Mouse (Mus musculus): Measurements from ENCODE around the gene Nav2. TPM values are rescaled to one million over a fixed set of nuclear protein-coding genes. Genes with fewer than 3 reads are reported as not detected.

The Nav2 gene
- polyA plus RNA-seq, 1 experiment = 46.2 TPM

- Histone ChIP-seq H3K4me1 (replicated peaks; ENCODE audit: control insufficient read depth, insufficient read depth, low read length) (peaks cover 3% of the 10 kb centered on the region; the same call in 1 of the 2 replicates), H3K36me3 (ENCODE audit: control insufficient read depth, insufficient read depth, low read length) (peaks cover 47% of the 10 kb centered on the region)
- TF ChIP-seq POLR2A (IDR thresholded peaks at IDR 0.05; ENCODE audit: control insufficient read depth, extremely low read depth, insufficient read depth, low read length, poor library complexity) = no peak
Observed at GRCm38 (mm10) chr7:48867576-48867975, 40.9 kb upstream of the Nav2 start.

GRCm38 (mm10) chr7:48870144-48870543 lies 38.4 kb upstream of the Nav2 start:
- TF ChIP-seq POLR2A (IDR thresholded peaks at IDR 0.05; ENCODE audit: control insufficient read depth, extremely low read depth, insufficient read depth, low read length, poor library complexity) = no peak
- no peak for TF ChIP-seq CTCF (IDR thresholded peaks at IDR 0.05; ENCODE audit: borderline replicate concordance, control insufficient read depth, extremely low read depth, insufficient read depth, low read length, poor library complexity)
- no peaks in the 10 kb centered on the region for H3K27me3 ChIP-seq (ENCODE audit: control insufficient read depth, insufficient read depth, low read length)
- peaks cover 70% of the 10 kb centered on the region for H3K36me3 ChIP-seq (ENCODE audit: control insufficient read depth, insufficient read depth, low read length)
- H3K27ac ChIP-seq (ENCODE audit: control insufficient read depth, insufficient read depth, low read length) = no peak overlapping the region
- no peaks in the 10 kb centered on the region for H3K4me1 ChIP-seq (replicated peaks; ENCODE audit: control insufficient read depth, insufficient read depth, low read length)
- DNase-seq = no peak
- no peak overlapping the region for H3K4me3 ChIP-seq (ENCODE audit: control insufficient read depth, insufficient read depth, low read length)
- WGBS = 94% methylated on average over 6 of the region's 6 CpGs

More at GRCm38 (mm10) chr7:48867576-48867975, 40.9 kb upstream of the Nav2 start:
- DNase-seq = no peak
- H3K27ac ChIP-seq (ENCODE audit: control insufficient read depth, insufficient read depth, low read length) = no peak overlapping the region
- H3K4me3 ChIP-seq (ENCODE audit: control insufficient read depth, insufficient read depth, low read length) = no peak overlapping the region
- no peaks in the 10 kb centered on the region for H3K27me3 ChIP-seq (ENCODE audit: control insufficient read depth, insufficient read depth, low read length)
- WGBS = 97% methylated on average over 18 of the region's 18 CpGs

GRCm38 (mm10) chr7:48870579-48871180 lies 37.8 kb upstream of the Nav2 start:
- H3K27ac ChIP-seq (ENCODE audit: control insufficient read depth, insufficient read depth, low read length) = no peak overlapping the region
- no peaks in the 10 kb centered on the region for H3K27me3 ChIP-seq (ENCODE audit: control insufficient read depth, insufficient read depth, low read length)
- no peak overlapping the region for H3K4me3 ChIP-seq (ENCODE audit: control insufficient read depth, insufficient read depth, low read length)
- no peaks in the 10 kb centered on the region for H3K4me1 ChIP-seq (replicated peaks; ENCODE audit: control insufficient read depth, insufficient read depth, low read length)
- TF ChIP-seq POLR2A (IDR thresholded peaks at IDR 0.05; ENCODE audit: control insufficient read depth, extremely low read depth, insufficient read depth, low read length, poor library complexity) (no peak), CTCF (IDR thresholded peaks at IDR 0.05; ENCODE audit: borderline replicate concordance, control insufficient read depth, extremely low read depth, insufficient read depth, low read length, poor library complexity) (no peak)
- peaks cover 75% of the 10 kb centered on the region for H3K36me3 ChIP-seq (ENCODE audit: control insufficient read depth, insufficient read depth, low read length)
- 95% methylated on average over 21 of the region's 21 CpGs for WGBS
- no peak for DNase-seq

- DNase-seq = no peak
- peaks cover 80% of the 10 kb centered on the region for H3K36me3 ChIP-seq (ENCODE audit: control insufficient read depth, insufficient read depth, low read length)
- no peak overlapping the region for H3K27ac ChIP-seq (ENCODE audit: control insufficient read depth, insufficient read depth, low read length)
- TF ChIP-seq CTCF (IDR thresholded peaks at IDR 0.05; ENCODE audit: borderline replicate concordance, control insufficient read depth, extremely low read depth, insufficient read depth, low read length, poor library complexity) (no peak), POLR2A (IDR thresholded peaks at IDR 0.05; ENCODE audit: control insufficient read depth, extremely low read depth, insufficient read depth, low read length, poor library complexity) (no peak)
- no peak overlapping the region for H3K4me3 ChIP-seq (ENCODE audit: control insufficient read depth, insufficient read depth, low read length)
- H3K4me1 ChIP-seq (replicated peaks; ENCODE audit: control insufficient read depth, insufficient read depth, low read length) = no peaks in the 10 kb centered on the region
- WGBS = 95% methylated on average over 11 of the region's 11 CpGs
- no peaks in the 10 kb centered on the region for H3K27me3 ChIP-seq (ENCODE audit: control insufficient read depth, insufficient read depth, low read length)
Observed at GRCm38 (mm10) chr7:48871292-48871691, 37.2 kb upstream of the Nav2 start.

GRCm38 (mm10) chr7:48875096-48875495 lies 33.4 kb upstream of the Nav2 start:
- peaks cover 65% of the 10 kb centered on the region for H3K36me3 ChIP-seq (ENCODE audit: control insufficient read depth, insufficient read depth, low read length)
- no peak overlapping the region for H3K27ac ChIP-seq (ENCODE audit: control insufficient read depth, insufficient read depth, low read length)
- no peak overlapping the region for H3K4me3 ChIP-seq (ENCODE audit: control insufficient read depth, insufficient read depth, low read length)
- DNase-seq = no peak
- peaks cover 5% of the 10 kb centered on the region for H3K4me1 ChIP-seq (replicated peaks; ENCODE audit: control insufficient read depth, insufficient read depth, low read length)
- H3K27me3 ChIP-seq (ENCODE audit: control insufficient read depth, insufficient read depth, low read length) = no peaks in the 10 kb centered on the region
- TF ChIP-seq CTCF (IDR thresholded peaks at IDR 0.05; ENCODE audit: borderline replicate concordance, control insufficient read depth, extremely low read depth, insufficient read depth, low read length, poor library complexity) = no peak
- no peak for TF ChIP-seq POLR2A (IDR thresholded peaks at IDR 0.05; ENCODE audit: control insufficient read depth, extremely low read depth, insufficient read depth, low read length, poor library complexity)
- WGBS = 96% methylated on average over 14 of the region's 14 CpGs

GRCm38 (mm10) chr7:48876526-48876925 lies 32.0 kb upstream of the Nav2 start:
- no peak for TF ChIP-seq POLR2A (IDR thresholded peaks at IDR 0.05; ENCODE audit: control insufficient read depth, extremely low read depth, insufficient read depth, low read length, poor library complexity)
- no peak for TF ChIP-seq CTCF (IDR thresholded peaks at IDR 0.05; ENCODE audit: borderline replicate concordance, control insufficient read depth, extremely low read depth, insufficient read depth, low read length, poor library complexity)
- H3K36me3 ChIP-seq (ENCODE audit: control insufficient read depth, insufficient read depth, low read length) = peaks cover 53% of the 10 kb centered on the region
- no peaks in the 10 kb centered on the region for H3K27me3 ChIP-seq (ENCODE audit: control insufficient read depth, insufficient read depth, low read length)
- WGBS = 78% methylated on average over 4 of the region's 4 CpGs
- H3K4me3 ChIP-seq (ENCODE audit: control insufficient read depth, insufficient read depth, low read length) = no peak overlapping the region
- H3K4me1 ChIP-seq (replicated peaks; ENCODE audit: control insufficient read depth, insufficient read depth, low read length) = peaks cover 10% of the 10 kb centered on the region
- peak; percentile 37 for DNase-seq
- H3K27ac ChIP-seq (ENCODE audit: control insufficient read depth, insufficient read depth, low read length) = no peak overlapping the region
